Mouse (Mus musculus) cerebellum, postnatal 14 days (tissue): Measurements from ENCODE around the gene Prss46.
"Not testable (repeated sequence)": the region's sequence is repeated elsewhere in the genome, so short reads cannot be mapped to it uniquely, and the experiment has no call there.

Source experiments
- DNase-seq, 2 experiments: peaks; one replicate each; pipeline ENCODE4 v3.0.0; 2021; ENCODE audit warnings: mixed read lengths in 2 of 2

Prss46 gene

GRCm38 (mm10) chr9:110844206-110844605 lies at the start of gene Prss46:
Gene Prss46 (plus strand): TSS chr9:110844506.
- DNase-seq, result no peak

GRCm38 (mm10) chr9:110797013-110797412 lies 47.3 kb upstream of the Prss46 start:
- DNase-seq, result no peak

GRCm38 (mm10) chr9:110797866-110798265 lies 46.4 kb upstream of the Prss46 start, which contains the start of gene Prss42:
Gene Prss42 (plus strand): TSS chr9:110798166.
- DNase-seq, result no peak

- no peak for DNase-seq
Measured at GRCm38 (mm10) chr9:110800834-110801479, 43.3 kb upstream of the Prss46 start.

- no peak for DNase-seq
Measured at GRCm38 (mm10) chr9:110803294-110803693, 41.0 kb upstream of the Prss46 start.

- DNase-seq, result no peak
Measured at GRCm38 (mm10) chr9:110810051-110810450, 34.3 kb upstream of the Prss46 start.

GRCm38 (mm10) chr9:110813789-110814188 lies 30.5 kb upstream of the Prss46 start, which contains the start of gene Prss44:
Gene Prss44 (plus strand): TSS chr9:110813994.
- no peak for DNase-seq

GRCm38 (mm10) chr9:110820546-110820945 lies 23.8 kb upstream of the Prss46 start:
- not testable (repeated sequence) for DNase-seq

GRCm38 (mm10) chr9:110821436-110821835 lies 22.9 kb upstream of the Prss46 start:
- DNase-seq, result no peak

GRCm38 (mm10) chr9:110825426-110825825 lies 18.9 kb upstream of the Prss46 start:
- DNase-seq, result peak; percentile 51 to 56

- peak in 1 of 2 experiments; percentile 11 for DNase-seq
Measured at GRCm38 (mm10) chr9:110825832-110826231, 18.5 kb upstream of the Prss46 start.

GRCm38 (mm10) chr9:110826390-110826789 lies 17.9 kb upstream of the Prss46 start, which contains the start of gene Prss43:
Gene Prss43 (plus strand): TSS chr9:110826690.
- no peak for DNase-seq

- no peak for DNase-seq
Measured at GRCm38 (mm10) chr9:110833021-110833420, 11.3 kb upstream of the Prss46 start.

- no peak for DNase-seq
Measured at GRCm38 (mm10) chr9:110834411-110834810, 9.9 kb upstream of the Prss46 start, which contains the start of gene Prss45. Gene Prss45 (plus strand): TSS chr9:110834588.

- no peak for DNase-seq
Measured at GRCm38 (mm10) chr9:110834961-110835360, 9.3 kb upstream of the Prss46 start.

GRCm38 (mm10) chr9:110836112-110836511 lies 8.2 kb upstream of the Prss46 start:
- DNase-seq, result no peak

GRCm38 (mm10) chr9:110840905-110841304 lies 3.4 kb upstream of the Prss46 start:
- no peak for DNase-seq

- DNase-seq, result no peak
Measured at GRCm38 (mm10) chr9:110841438-110841837, 2.9 kb upstream of the Prss46 start.

GRCm38 (mm10) chr9:110849162-110849561 lies 4.9 kb downstream of the Prss46 start:
- DNase-seq, result no peak

- no peak for DNase-seq
Measured at GRCm38 (mm10) chr9:110855903-110856302, 11.6 kb downstream of the Prss46 start.

- no peak for DNase-seq
Measured at GRCm38 (mm10) chr9:110856920-110857319, 12.6 kb downstream of the Prss46 start.

GRCm38 (mm10) chr9:110857781-110858472 lies 13.6 kb downstream of the Prss46 start, which contains the start of gene Prss50:
Gene Prss50 (plus strand): TSS chr9:110857967.
- DNase-seq, result no peak

- DNase-seq, result no peak
Measured at GRCm38 (mm10) chr9:110858523-110858922, 14.2 kb downstream of the Prss46 start.
